Mouse (Mus musculus): Measurements from ENCODE around the gene Gtf3c1.

The Gtf3c1 gene

GRCm38 (mm10) chr7:125630989-125631388, 76.6 kb downstream of the Gtf3c1 start:
- in situ Hi-C loops (cut with MboI; ENCODE audit: low pct_unique_long_range_greater_than_20kb in 1 of 2, low sequenced_read_pairs in 2 of 2, unreplicated experiment in 1 of 2), result no loop called here

- in situ Hi-C loops (cut with MboI; ENCODE audit: low pct_unique_long_range_greater_than_20kb in 1 of 2, low sequenced_read_pairs in 2 of 2, unreplicated experiment in 1 of 2), result no loop called here
Observed at GRCm38 (mm10) chr7:125630317-125630716, 77.3 kb downstream of the Gtf3c1 start.

- in situ Hi-C loops (cut with MboI; ENCODE audit: low pct_unique_long_range_greater_than_20kb in 1 of 2, low sequenced_read_pairs in 2 of 2, unreplicated experiment in 1 of 2), result no loop called here
Observed at GRCm38 (mm10) chr7:125625829-125626228, 81.8 kb downstream of the Gtf3c1 start.

GRCm38 (mm10) chr7:125625219-125625618, 82.4 kb downstream of the Gtf3c1 start:
- in situ Hi-C loops (cut with MboI; ENCODE audit: low pct_unique_long_range_greater_than_20kb in 1 of 2, low sequenced_read_pairs in 2 of 2, unreplicated experiment in 1 of 2), result no loop called here

GRCm38 (mm10) chr7:125622741-125623685, 84.6 kb downstream of the Gtf3c1 start:
- in situ Hi-C loops (cut with MboI; ENCODE audit: low pct_unique_long_range_greater_than_20kb in 1 of 2, low sequenced_read_pairs in 2 of 2, unreplicated experiment in 1 of 2), result no loop called here

- in situ Hi-C loops (cut with MboI; ENCODE audit: low pct_unique_long_range_greater_than_20kb in 1 of 2, low sequenced_read_pairs in 2 of 2, unreplicated experiment in 1 of 2), result no loop called here
Observed at GRCm38 (mm10) chr7:125620077-125620476, 87.5 kb downstream of the Gtf3c1 start.

- in situ Hi-C loops (cut with MboI; ENCODE audit: low pct_unique_long_range_greater_than_20kb in 1 of 2, low sequenced_read_pairs in 2 of 2, unreplicated experiment in 1 of 2), result no loop called here
Observed at GRCm38 (mm10) chr7:125618016-125618415, 89.6 kb downstream of the Gtf3c1 start.

GRCm38 (mm10) chr7:125615453-125615852, 92.1 kb downstream of the Gtf3c1 start:
- in situ Hi-C loops (cut with MboI; ENCODE audit: low pct_unique_long_range_greater_than_20kb in 1 of 2, low sequenced_read_pairs in 2 of 2, unreplicated experiment in 1 of 2), result no loop called here

GRCm38 (mm10) chr7:125613579-125613978, 94.0 kb downstream of the Gtf3c1 start:
- in situ Hi-C loops (cut with MboI; ENCODE audit: low pct_unique_long_range_greater_than_20kb in 1 of 2, low sequenced_read_pairs in 2 of 2, unreplicated experiment in 1 of 2), result no loop called here

- in situ Hi-C loops (cut with MboI; ENCODE audit: low pct_unique_long_range_greater_than_20kb in 1 of 2, low sequenced_read_pairs in 2 of 2, unreplicated experiment in 1 of 2), result no loop called here
Observed at GRCm38 (mm10) chr7:125608183-125608688, 99.3 kb downstream of the Gtf3c1 start.

- in situ Hi-C loops (cut with MboI; ENCODE audit: low pct_unique_long_range_greater_than_20kb in 1 of 2, low sequenced_read_pairs in 2 of 2, unreplicated experiment in 1 of 2), result no loop called here
Observed at GRCm38 (mm10) chr7:125607384-125608182, 100.0 kb downstream of the Gtf3c1 start.

- in situ Hi-C loops (cut with MboI; ENCODE audit: low pct_unique_long_range_greater_than_20kb in 1 of 2, low sequenced_read_pairs in 2 of 2, unreplicated experiment in 1 of 2), result no loop called here
Observed at GRCm38 (mm10) chr7:125606265-125607164, 101.1 kb downstream of the Gtf3c1 start.

GRCm38 (mm10) chr7:125605725-125606139, 101.8 kb downstream of the Gtf3c1 start:
- in situ Hi-C loops (cut with MboI; ENCODE audit: low pct_unique_long_range_greater_than_20kb in 1 of 2, low sequenced_read_pairs in 2 of 2, unreplicated experiment in 1 of 2), result no loop called here

GRCm38 (mm10) chr7:125604362-125605319, 102.9 kb downstream of the Gtf3c1 start:
- in situ Hi-C loops (cut with MboI; ENCODE audit: low pct_unique_long_range_greater_than_20kb in 1 of 2, low sequenced_read_pairs in 2 of 2, unreplicated experiment in 1 of 2), result no loop called here

GRCm38 (mm10) chr7:125603185-125603631, 104.4 kb downstream of the Gtf3c1 start, which contains the start of gene Il21r:
Il21r (plus strand) TSS chr7:125603429.
- in situ Hi-C loops (cut with MboI; ENCODE audit: low pct_unique_long_range_greater_than_20kb in 1 of 2, low sequenced_read_pairs in 2 of 2, unreplicated experiment in 1 of 2), result no loop called here

GRCm38 (mm10) chr7:125601821-125602448, 105.6 kb downstream of the Gtf3c1 start:
- in situ Hi-C loops (cut with MboI; ENCODE audit: low pct_unique_long_range_greater_than_20kb in 1 of 2, low sequenced_read_pairs in 2 of 2, unreplicated experiment in 1 of 2), result no loop called here

- in situ Hi-C loops (cut with MboI; ENCODE audit: low pct_unique_long_range_greater_than_20kb in 1 of 2, low sequenced_read_pairs in 2 of 2, unreplicated experiment in 1 of 2), result no loop called here
Observed at GRCm38 (mm10) chr7:125601280-125601670, 106.3 kb downstream of the Gtf3c1 start.
